Mouse (Mus musculus): ENCODE results near the gene Rps6ka5.

GRCm38 (mm10) chr12:100670647-100671199, 56.1 kb downstream of the Rps6ka5 start:
- TF ChIP-seq POLR2A (IDR thresholded peaks at IDR 0.05; ENCODE audit: insufficient read length, low read depth) (no peak), SRF (IDR thresholded peaks at IDR 0.05; ENCODE audit: control insufficient read depth, insufficient read length, low read depth) (no peak), TCF12 (IDR thresholded peaks at IDR 0.05; ENCODE audit: insufficient read depth, poor library complexity, severe bottlenecking) (no peak), POLR2AphosphoS2 (IDR thresholded peaks at IDR 0.05; ENCODE audit: insufficient read length, low read depth) (no peak)
